In the genomic region with DNA sequence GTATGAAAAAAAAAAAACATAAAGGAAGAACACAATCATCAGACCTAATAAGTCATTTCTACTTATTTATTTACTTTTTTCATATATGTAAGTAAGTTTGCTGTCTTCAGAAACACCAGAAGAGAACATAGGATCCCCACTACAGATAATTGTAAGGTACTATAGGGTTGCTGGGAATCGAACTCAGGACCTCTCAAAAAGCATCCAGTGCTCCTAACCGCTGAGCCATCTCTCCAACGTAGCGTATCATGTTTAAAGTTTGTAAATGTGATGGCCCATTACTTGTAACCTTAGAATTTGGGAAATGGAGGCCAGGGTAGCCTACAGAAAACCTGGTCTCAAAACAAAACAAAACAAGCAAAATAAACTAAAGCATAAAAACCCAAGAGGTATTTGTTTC, we compare ENCODE assay signal across 11 mouse cellular contexts. TPM values are rescaled to one million over a fixed set of nuclear protein-coding genes. Genes with fewer than 3 reads are reported as not detected.
A peak's percentile ranks its signal among the peaks of the same experiment; 100 is the strongest.
DNase-seq lines count a peak whose midpoint lies in the region; ATAC-seq and TF ChIP-seq lines count a peak whose summit lies in the region.
"Had no signal": no experiment of that assay in that cellular context is flagged by ENCODE, and none has a peak within 500 bp of the region (broad histone marks: within the 10 kb centered on the region; RNA-seq: fewer than 3 reads in every experiment).

No protein-coding gene starts in this region.

- ATAC-seq in kidney, embryonic 14.5 days (ENCODE audit: low FRiP score, low TSS enrichment): no peak
- ATAC-seq in forebrain, embryonic 11.5 days (replicated peaks; ENCODE audit: low FRiP score): no peak
- peak; percentile 66; the same call in 1 of the 2 replicates for ATAC-seq in liver, embryonic 14.5 days (ENCODE audit: insufficient read depth)

- H3K9ac ChIP-seq in kidney, embryonic 14.5 days (ENCODE audit: low read depth, low read length): no peak overlapping the region
- H3K9ac ChIP-seq in forebrain, embryonic 11.5 days (ENCODE audit: low read length): no peak overlapping the region
- H3K9ac ChIP-seq in liver, embryonic 14.5 days (replicated peaks): no peak overlapping the region

- H3K27ac ChIP-seq in kidney, embryonic 14.5 days (ENCODE audit: low read depth, low read length): no peak overlapping the region
- H3K27ac ChIP-seq in forebrain, embryonic 11.5 days (ENCODE audit: low read depth, low read length): no peak overlapping the region
- no peak overlapping the region for H3K27ac ChIP-seq in liver, embryonic 14.5 days
- H3K27ac ChIP-seq in cerebellum, adult 2 months (ENCODE audit: insufficient read depth, low read length): no peak overlapping the region
- H3K27ac ChIP-seq: left cerebral cortex, adult 2 months had no signal

- no peak for DNase-seq in kidney, adult 9 months
- peak; percentile 86 for DNase-seq in R1 (ENCODE audit: low read depth, low spot score)
- DNase-seq in forebrain, embryonic 11.5 days (ENCODE audit: low spot score): no peak
- DNase-seq in liver, embryonic 14.5 days (ENCODE audit: low read depth in 3 of 3, low spot score in 3 of 3): no peak
- DNase-seq in urinary bladder, adult 18-20 months (ENCODE audit: low spot score in 2 of 2): no peak
- no peak for DNase-seq in cerebellum, adult 2 months
- DNase-seq in urinary bladder, postnatal 10 days (ENCODE audit: low spot score): no peak
- DNase-seq: right cerebral cortex, postnatal 4 days; thymus, adult 2 months had no signal

- 0 out of 2 replicates have a peak, but pooled peaks cover 4% of the 10 kb centered on the region for H3K4me1 ChIP-seq in kidney, embryonic 14.5 days (ENCODE audit: control insufficient read depth, insufficient read depth, low read length)
- no peaks in the 10 kb centered on the region for H3K4me1 ChIP-seq in forebrain, embryonic 11.5 days (replicated peaks; ENCODE audit: control insufficient read depth, insufficient read depth, low read length)
- H3K4me1 ChIP-seq in liver, embryonic 14.5 days (replicated peaks; ENCODE audit: control insufficient read depth in 2 of 2, insufficient read depth in 2 of 2, low read length in 1 of 2): peaks cover 0 to 18% of the 10 kb centered on the region in 2 experiments; a peak in 3 of 4 replicates
- H3K4me1 ChIP-seq in cerebellum, adult 2 months (ENCODE audit: control insufficient read depth, insufficient read depth, low read length): no peaks in the 10 kb centered on the region

- H3K9me3 ChIP-seq in kidney, embryonic 14.5 days (ENCODE audit: control insufficient read depth, low read length): no peaks in the 10 kb centered on the region
- no peaks in the 10 kb centered on the region for H3K9me3 ChIP-seq in forebrain, embryonic 11.5 days (ENCODE audit: control insufficient read depth, low read length)
- H3K9me3 ChIP-seq in liver, embryonic 14.5 days (ENCODE audit: control insufficient read depth, low read length): no peaks in the 10 kb centered on the region

- TF ChIP-seq EP300 in liver, embryonic 14.5 days (IDR thresholded peaks at IDR 0.05; ENCODE audit: low read depth): no peak

- no peaks in the 10 kb centered on the region for H3K27me3 ChIP-seq in kidney, embryonic 14.5 days (ENCODE audit: control insufficient read depth, insufficient read depth, low read length)
- peaks cover 1% of the 10 kb centered on the region; the same call in 1 of the 2 replicates for H3K27me3 ChIP-seq in forebrain, embryonic 11.5 days (ENCODE audit: control insufficient read depth, insufficient read depth, low read length)
- H3K27me3 ChIP-seq in liver, embryonic 14.5 days (ENCODE audit: control insufficient read depth, insufficient read depth, low read length): no peaks in the 10 kb centered on the region
- peaks cover 1% of the 10 kb centered on the region; the same call in 1 of the 2 replicates for H3K27me3 ChIP-seq in cerebellum, adult 2 months (ENCODE audit: control insufficient read depth, insufficient read depth, low read length)

- no peaks in the 10 kb centered on the region for H3K36me3 ChIP-seq in kidney, embryonic 14.5 days (ENCODE audit: control insufficient read depth, insufficient read depth, low read length)
- H3K36me3 ChIP-seq in forebrain, embryonic 11.5 days (ENCODE audit: control insufficient read depth, insufficient read depth, low read length): no peaks in the 10 kb centered on the region
- no peaks in the 10 kb centered on the region for H3K36me3 ChIP-seq in liver, embryonic 14.5 days (replicated peaks; ENCODE audit: control insufficient read depth, insufficient read depth, low read depth)

- WGBS in kidney, embryonic 14.5 days: 22% methylated on average over 4 of the region's 4 CpGs
- 9% methylated on average over 4 of the region's 4 CpGs for WGBS in forebrain, embryonic 11.5 days
- WGBS in liver, embryonic 14.5 days (ENCODE audit: insufficient replicate concordance): 16% methylated on average over 4 of the region's 4 CpGs
- WGBS in cerebellum, adult 2 months: 65% methylated on average over 4 of the region's 4 CpGs

- H3K4me2 ChIP-seq in kidney, embryonic 14.5 days (replicated peaks; ENCODE audit: low read depth, low read length): peak overlapping the region; percentile 34
- H3K4me2 ChIP-seq in forebrain, embryonic 11.5 days (ENCODE audit: low read depth, low read length, severe bottlenecking): peak overlapping the region; percentile 12; the same call in 1 of the 2 replicates
- peak overlapping the region; percentile 49 for H3K4me2 ChIP-seq in liver, embryonic 14.5 days (ENCODE audit: low read depth)

- peak overlapping the region; percentile 11; the same call in 1 of the 2 replicates for H3K4me3 ChIP-seq in kidney, embryonic 14.5 days (ENCODE audit: low read length)
- peak overlapping the region; percentile 9; the same call in 1 of the 2 replicates for H3K4me3 ChIP-seq in forebrain, embryonic 11.5 days (ENCODE audit: low read depth, low read length)
- H3K4me3 ChIP-seq in liver, embryonic 14.5 days (ENCODE audit: insufficient read depth in 1 of 2, low read depth in 2 of 2, low read length in 2 of 2): peak overlapping the region in 1 of 2 experiments; percentile 21; a peak in 2 of 4 replicates
- no peak overlapping the region for H3K4me3 ChIP-seq in cerebellum, adult 2 months (replicated peaks; ENCODE audit: insufficient read depth, low read depth, low read length)
- H3K4me3 ChIP-seq: left cerebral cortex, adult 2 months had no signal

- no peak for TF ChIP-seq CTCF in liver, embryonic 14.5 days (IDR thresholded peaks at IDR 0.05; ENCODE audit: low read depth)
- TF ChIP-seq CTCF in cerebellum, adult 2 months (IDR thresholded peaks at IDR 0.05; ENCODE audit: borderline replicate concordance, insufficient read depth, low read depth, low read length): no peak

- TF ChIP-seq POLR2A in cerebellum, adult 2 months (IDR thresholded peaks at IDR 0.05; ENCODE audit: borderline replicate concordance, insufficient read depth, low read length): no peak

RNA-seq across cellular contexts. Expression of a gene that starts 25.0 kb away (rescaled TPM):
- not detected in 2 replicates for polyA plus RNA-seq in kidney, embryonic 14.5 days (2014; fragmentation: Nextera tagmentation; extraction: Ambion mirVana)
- polyA plus RNA-seq in forebrain, embryonic 11.5 days (2014; fragmentation: Nextera tagmentation; extraction: Ambion mirVana): not detected in 2 replicates
- not detected in 2 replicates for polyA plus RNA-seq in liver, embryonic 14.5 days (2012; rRNA removed)
- not detected in 2 replicates for polyA plus RNA-seq in liver, embryonic 14.5 days (2014; fragmentation: Nextera tagmentation; extraction: Ambion mirVana)
- polyA plus RNA-seq in cerebellum, adult 2 months (2012; rRNA removed): not detected in 2 replicates
- polyA plus RNA-seq: thymus, adult 2 months had no signal

RNA-seq across cellular contexts. Expression of a gene that starts 44.4 kb away (rescaled TPM):
- 3.4 and 3.9 TPM in 2 replicates for polyA plus RNA-seq in kidney, embryonic 14.5 days (2014; fragmentation: Nextera tagmentation; extraction: Ambion mirVana)
- polyA plus RNA-seq in forebrain, embryonic 11.5 days (2014; fragmentation: Nextera tagmentation; extraction: Ambion mirVana): not detected in 2 replicates
- 0.02 TPM in 1 of 2 replicates, not detected in the other for polyA plus RNA-seq in liver, embryonic 14.5 days (2012; rRNA removed)
- polyA plus RNA-seq in liver, embryonic 14.5 days (2014; fragmentation: Nextera tagmentation; extraction: Ambion mirVana): not detected in 2 replicates
- 0.25 and 0.33 TPM in 2 replicates for polyA plus RNA-seq in cerebellum, adult 2 months (2012; rRNA removed)
